Mouse (Mus musculus): ENCODE results near the gene Rassf5. TPM values are rescaled to one million over a fixed set of nuclear protein-coding genes. Genes with fewer than 3 reads are reported as not detected.

Rassf5 gene
- polyA plus RNA-seq, 1 experiment from 2014 or later: 6.5 TPM

DNA sequence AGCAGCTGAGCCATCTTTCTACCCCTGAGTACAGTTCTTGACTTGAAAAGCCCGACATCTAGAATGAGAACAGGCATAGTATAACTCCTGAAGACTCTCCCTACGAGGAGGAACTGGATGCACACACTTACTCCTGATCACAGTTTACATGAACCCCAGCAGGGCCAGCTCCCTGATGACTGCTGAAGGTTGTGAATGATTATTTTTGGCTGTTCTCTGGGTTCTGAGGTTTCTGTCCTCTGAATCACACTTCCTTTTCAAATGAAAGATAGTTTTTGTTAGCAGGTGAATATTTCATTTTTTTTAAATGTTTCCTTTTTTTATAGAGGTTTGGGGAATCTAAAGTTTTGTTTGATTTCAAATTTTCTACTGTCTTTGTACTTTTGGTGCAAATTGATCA is 103.6 kb downstream of the Rassf5 start:
- no peaks in the 10 kb centered on the region for H3K36me3 ChIP-seq
- no peak overlapping the region for H3K27ac ChIP-seq
- H3K4me3 ChIP-seq: no peak overlapping the region
- no peaks in the 10 kb centered on the region for H3K9me3 ChIP-seq
- peaks cover 6% of the 10 kb centered on the region; the same call in 1 of the 2 replicates for H3K4me1 ChIP-seq
- 39% methylated on average over 2 of the region's 2 CpGs for WGBS
- no peak overlapping the region for H3K4me2 ChIP-seq
- no peaks in the 10 kb centered on the region for H3K27me3 ChIP-seq
- ATAC-seq (ENCODE audit: borderline replicate concordance, extremely low read depth, low FRiP score, low TSS enrichment): no peak
- H3K9ac ChIP-seq: no peak overlapping the region

- H3K27ac ChIP-seq: 0 out of 2 replicates have a peak overlapping the region, but pooled peaks have one; percentile 73
- H3K36me3 ChIP-seq: no peaks in the 10 kb centered on the region
- no peaks in the 10 kb centered on the region for H3K9me3 ChIP-seq
- H3K4me3 ChIP-seq: peak overlapping the region; percentile 78
- 66% methylated on average over 11 of the region's 11 CpGs for WGBS
- H3K27me3 ChIP-seq: no peaks in the 10 kb centered on the region
- no peak for ATAC-seq (ENCODE audit: borderline replicate concordance, extremely low read depth, low FRiP score, low TSS enrichment)
- H3K4me2 ChIP-seq: peak overlapping the region; percentile 96
- H3K9ac ChIP-seq: peak overlapping the region; percentile 44; the same call in 1 of the 2 replicates
- peaks cover 9% of the 10 kb centered on the region; the same call in 1 of the 2 replicates for H3K4me1 ChIP-seq
Observed at GRCm38 (mm10) chr1:131139102-131140095, 105.7 kb downstream of the Rassf5 start.

- H3K4me3 ChIP-seq: peak within 1 kb of the TSS; percentile 78
Observed at GRCm38 (mm10) chr1:131138191-131139016, 106.7 kb downstream of the Rassf5 start, which contains the start of gene Dyrk3. TSS of gene Dyrk3 (minus strand) at chr1:131138340.

GRCm38 (mm10) chr1:131137717-131138118 is 107.3 kb downstream of the Rassf5 start:
- H3K27ac ChIP-seq: peak overlapping the region; percentile 51; the same call in 1 of the 2 replicates
- H3K9me3 ChIP-seq: no peaks in the 10 kb centered on the region
- H3K4me2 ChIP-seq: peak overlapping the region; percentile 96
- no peaks in the 10 kb centered on the region for H3K36me3 ChIP-seq
- ATAC-seq (ENCODE audit: borderline replicate concordance, extremely low read depth, low FRiP score, low TSS enrichment): peak; percentile 74; the same call in 1 of the 2 replicates
- H3K4me3 ChIP-seq: peak overlapping the region; percentile 78
- WGBS: 0% methylated on average over 33 of the region's 36 CpGs
- H3K4me1 ChIP-seq: peaks cover 9% of the 10 kb centered on the region; the same call in 1 of the 2 replicates
- no peaks in the 10 kb centered on the region for H3K27me3 ChIP-seq
- H3K9ac ChIP-seq: peak overlapping the region; percentile 56

More at GRCm38 (mm10) chr1:131138191-131139016, 106.7 kb downstream of the Rassf5 start, which contains the start of gene Dyrk3:
- H3K9ac ChIP-seq: peak within 1 kb of the TSS; percentile 56
- ATAC-seq (ENCODE audit: borderline replicate concordance, extremely low read depth, low FRiP score, low TSS enrichment): peak; percentile 98
- H3K4me2 ChIP-seq: peak within 1 kb of the TSS; percentile 96
- no peaks in the 10 kb centered on the region for H3K36me3 ChIP-seq
- H3K4me1 ChIP-seq: peaks cover 9% of the 10 kb centered on the region; the same call in 1 of the 2 replicates
- 2% methylated on average over 49 of the region's 49 CpGs for WGBS
- H3K27ac ChIP-seq: peak within 1 kb of the TSS; percentile 73
- H3K27me3 ChIP-seq: no peaks in the 10 kb centered on the region
- no peaks in the 10 kb centered on the region for H3K9me3 ChIP-seq

DNA sequence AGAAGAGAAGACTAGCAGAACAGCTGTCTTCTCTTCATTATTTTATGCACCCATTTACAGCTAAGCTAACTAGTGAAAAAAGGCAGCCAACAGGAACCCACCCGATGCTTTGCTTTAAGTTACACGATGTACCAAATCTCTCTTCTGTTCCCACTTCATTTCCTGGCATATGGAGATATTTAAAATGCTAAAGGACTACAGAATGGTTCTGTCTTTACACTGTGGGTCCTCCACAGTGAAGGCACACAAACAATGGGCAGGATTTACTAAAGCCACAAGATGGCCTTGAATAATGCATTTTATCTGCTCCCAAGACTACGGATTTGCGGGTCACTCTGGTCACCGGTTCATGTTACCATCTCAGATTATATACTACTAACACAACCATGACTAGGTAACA is 107.9 kb downstream of the Rassf5 start:
- no peak for ATAC-seq (ENCODE audit: borderline replicate concordance, extremely low read depth, low FRiP score, low TSS enrichment)
- Histone ChIP-seq H3K4me2 (peak overlapping the region; percentile 96; the same call in 1 of the 2 replicates), H3K9ac (no peak overlapping the region), H3K36me3 (no peaks in the 10 kb centered on the region), H3K27ac (no peak overlapping the region), H3K4me1 (peaks cover 9% of the 10 kb centered on the region; the same call in 1 of the 2 replicates), H3K27me3 (no peaks in the 10 kb centered on the region), H3K4me3 (peak overlapping the region; percentile 78; the same call in 1 of the 2 replicates), H3K9me3 (no peaks in the 10 kb centered on the region)
- 30% methylated on average over 5 of the region's 5 CpGs for WGBS

GRCm38 (mm10) chr1:131135960-131136629 is 109.0 kb downstream of the Rassf5 start:
- Histone ChIP-seq H3K4me2 (no peak overlapping the region), H3K9me3 (no peaks in the 10 kb centered on the region), H3K4me1 (peaks cover 9% of the 10 kb centered on the region; the same call in 1 of the 2 replicates), H3K27me3 (no peaks in the 10 kb centered on the region), H3K27ac (no peak overlapping the region), H3K9ac (no peak overlapping the region), H3K4me3 (no peak overlapping the region), H3K36me3 (no peaks in the 10 kb centered on the region)
- ATAC-seq (ENCODE audit: borderline replicate concordance, extremely low read depth, low FRiP score, low TSS enrichment): no peak
- WGBS: 70% methylated on average over 10 of the region's 10 CpGs

DNA sequence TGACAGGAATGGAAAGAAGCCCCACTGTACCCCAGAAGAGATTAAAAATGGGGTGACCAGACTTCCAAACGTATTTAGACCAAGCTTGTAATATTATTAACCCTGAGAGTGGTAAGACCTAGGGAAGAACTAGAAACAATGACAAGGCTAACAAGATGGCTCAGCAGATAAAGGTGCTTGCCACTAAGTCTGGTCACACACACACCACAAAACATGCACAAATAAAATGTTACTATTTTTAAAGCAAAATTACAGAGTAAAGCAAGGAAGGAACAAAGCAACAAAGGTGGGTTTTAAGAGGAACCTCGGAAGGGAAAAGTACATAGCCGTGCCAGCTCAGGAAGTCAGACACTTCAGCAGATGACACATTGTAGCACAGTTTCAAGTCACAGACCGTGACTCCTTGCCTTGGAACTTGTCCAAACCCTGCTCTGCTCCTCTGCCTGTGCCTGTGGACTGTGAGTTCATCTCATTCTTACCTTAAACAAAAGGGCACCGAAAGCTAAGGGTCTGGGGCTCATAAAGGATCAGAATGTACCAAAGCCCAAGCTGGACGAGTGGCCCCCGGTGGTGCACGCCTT is 110.0 kb downstream of the Rassf5 start:
- Histone ChIP-seq H3K9me3 (no peaks in the 10 kb centered on the region), H3K4me3 (no peak overlapping the region), H3K27ac (no peak overlapping the region), H3K36me3 (no peaks in the 10 kb centered on the region; the same call in 1 of the 2 replicates), H3K4me2 (no peak overlapping the region), H3K27me3 (no peaks in the 10 kb centered on the region), H3K9ac (no peak overlapping the region), H3K4me1 (peaks cover 9% of the 10 kb centered on the region; the same call in 1 of the 2 replicates)
- ATAC-seq (ENCODE audit: borderline replicate concordance, extremely low read depth, low FRiP score, low TSS enrichment): no peak
- WGBS: 45% methylated on average over 8 of the region's 8 CpGs

DNA sequence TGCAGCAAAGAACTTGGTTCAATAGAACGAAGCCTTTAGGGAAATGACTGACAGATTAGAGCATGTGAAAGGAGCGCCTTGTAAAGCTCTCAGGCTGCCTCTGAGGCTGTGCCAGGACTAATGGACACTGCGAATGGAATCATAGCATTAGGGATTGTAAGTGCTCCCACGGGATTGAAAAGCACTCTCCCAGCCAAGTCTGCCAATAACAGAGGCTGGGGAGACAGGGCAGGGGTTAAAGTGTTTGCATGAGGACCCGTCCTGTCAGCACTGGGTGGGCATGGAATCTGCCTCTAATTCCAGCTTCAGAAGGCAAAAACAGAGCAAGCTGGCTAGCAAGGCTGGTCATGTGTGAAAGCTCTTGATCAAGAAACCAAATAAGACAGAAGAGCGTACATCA is 110.8 kb downstream of the Rassf5 start:
- H3K9me3 ChIP-seq: no peaks in the 10 kb centered on the region
- WGBS: 71% methylated on average over 6 of the region's 6 CpGs
- H3K9ac ChIP-seq: no peak overlapping the region
- ATAC-seq (ENCODE audit: borderline replicate concordance, extremely low read depth, low FRiP score, low TSS enrichment): no peak
- H3K27ac ChIP-seq: no peak overlapping the region
- H3K36me3 ChIP-seq: peaks cover 7% of the 10 kb centered on the region; the same call in 1 of the 2 replicates
- no peak overlapping the region for H3K4me3 ChIP-seq
- H3K4me1 ChIP-seq: peaks cover 9% of the 10 kb centered on the region; the same call in 1 of the 2 replicates
- no peaks in the 10 kb centered on the region for H3K27me3 ChIP-seq
- H3K4me2 ChIP-seq: no peak overlapping the region

Measured in lung, embryonic 15.5 days (tissue).